Comparison of ENCODE assay signal across 7 mouse cellular contexts in the genomic region with DNA sequence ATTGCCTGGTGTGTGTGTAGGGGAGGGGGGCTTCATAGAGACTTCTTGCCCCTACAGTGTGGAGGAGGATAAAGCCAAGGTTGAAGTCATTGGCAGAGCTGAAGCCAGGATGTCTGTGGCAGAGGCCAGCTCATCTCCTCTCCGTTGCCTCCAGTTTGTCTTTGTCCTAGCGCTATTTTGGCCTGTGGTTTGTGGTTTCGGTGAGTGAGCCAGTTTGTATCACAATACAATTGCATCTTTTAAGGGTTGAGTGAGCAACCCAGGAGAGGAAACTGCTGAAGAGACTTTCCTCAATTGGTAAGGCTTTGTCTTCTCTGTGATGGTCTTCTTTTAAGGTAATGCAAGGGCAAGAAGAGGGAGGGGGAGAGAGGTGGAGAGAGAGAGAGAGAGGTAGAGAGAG.
DNase-seq lines count a peak whose midpoint lies in the region; ATAC-seq and TF ChIP-seq lines count a peak whose summit lies in the region.

No protein-coding gene starts in this region.

- no peak for ATAC-seq in intestine, postnatal 0 days
- ATAC-seq in neutrophil, adult 5-6 weeks (ENCODE audit: extremely low read depth, insufficient number of reproducible peaks, low FRiP score, poor library complexity, severe bottlenecking), result peak; percentile 46

- 72% methylated on average over 3 of the region's 3 CpGs for WGBS in intestine, postnatal 0 days

- no peaks in the 10 kb centered on the region for H3K27me3 ChIP-seq in intestine, postnatal 0 days (replicated peaks; ENCODE audit: control insufficient read depth, insufficient read depth, low read length)

- H3K9ac ChIP-seq in intestine, postnatal 0 days (ENCODE audit: low read depth, low read length), result no peak overlapping the region

- H3K4me1 ChIP-seq in bone marrow macrophage, adult 2 months (ENCODE audit: control insufficient read depth, insufficient read depth, low read length), result peaks cover 47% of the 10 kb centered on the region
- H3K4me1 ChIP-seq in intestine, postnatal 0 days (replicated peaks; ENCODE audit: control insufficient read depth, insufficient read depth, low read length), result no peaks in the 10 kb centered on the region; the same call in 1 of the 2 replicates

- TF ChIP-seq POLR2A in bone marrow macrophage, adult 2 months (IDR thresholded peaks at IDR 0.05; ENCODE audit: borderline replicate concordance, low read depth, low read length), result no peak

- peak; percentile 40 for DNase-seq in ovary, adult 18-20 months (ENCODE audit: low spot score)
- no peak for DNase-seq in ovary, postnatal 14 days (ENCODE audit: low spot score)
- no peak for DNase-seq in gastrocnemius, postnatal 10 days
- no peak for DNase-seq in lung, postnatal 14 days

- peak overlapping the region; percentile 100 for H3K27ac ChIP-seq in bone marrow macrophage, adult 2 months (ENCODE audit: insufficient read depth, low read depth, low read length)
- no peak overlapping the region for H3K27ac ChIP-seq in intestine, postnatal 0 days (ENCODE audit: low read depth, low read length)

- no peak for TF ChIP-seq CTCF in bone marrow macrophage, adult 2 months (IDR thresholded peaks at IDR 0.05; ENCODE audit: low read depth, low read length)
- no peak for TF ChIP-seq CTCF in intestine, postnatal 0 days (IDR thresholded peaks at IDR 0.05; ENCODE audit: low read depth)

- H3K4me2 ChIP-seq in intestine, postnatal 0 days (replicated peaks; ENCODE audit: low read depth), result peak overlapping the region; percentile 7; the same call in 1 of the 2 replicates

- no peaks in the 10 kb centered on the region for H3K9me3 ChIP-seq in intestine, postnatal 0 days (ENCODE audit: control insufficient read depth)

- H3K36me3 ChIP-seq in intestine, postnatal 0 days (ENCODE audit: control insufficient read depth, insufficient read depth), result peaks cover 17% of the 10 kb centered on the region

- H3K4me3 ChIP-seq in bone marrow macrophage, adult 2 months (ENCODE audit: insufficient read depth, low read length), result peak overlapping the region; percentile 38
- no peak overlapping the region for H3K4me3 ChIP-seq in intestine, postnatal 0 days (ENCODE audit: low read depth, low read length)
